Mouse (Mus musculus) c-Kit-positive CD71-negative TER-119-negative erythroid progenitor cells, embryonic 14.5 days (primary cell): ENCODE results near the gene Olfr1260.

ENCODE experiments used
- DNase-seq: peaks from one replicate; pipeline ENCODE4 v3.0.0-alpha.2; 2013; ENCODE audit warnings: low read depth

The Olfr1260 gene

DNA sequence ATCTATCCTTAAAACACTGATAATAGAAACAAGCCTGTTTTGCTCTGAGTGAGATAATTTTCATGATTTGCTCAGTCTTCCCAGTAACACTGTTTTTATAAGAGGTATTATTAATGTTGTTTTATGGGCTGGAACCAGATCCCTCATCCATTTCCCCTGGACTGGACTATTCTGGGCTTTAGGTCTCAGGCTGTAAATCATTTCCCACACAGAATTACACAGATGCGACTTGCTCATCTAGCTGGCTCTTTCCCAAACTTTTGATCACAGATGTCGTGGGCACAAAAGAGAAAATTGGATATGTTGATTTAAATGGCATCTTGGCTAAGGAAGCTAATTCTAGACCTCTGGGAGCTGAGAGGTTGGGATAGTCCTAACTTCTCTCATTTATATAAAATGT, at the start of gene Olfr1260:
Gene Olfr1260, plus strand, starts transcription at position 157 of the 400 bp plus-strand sequence.
- DNase-seq = no peak

DNA sequence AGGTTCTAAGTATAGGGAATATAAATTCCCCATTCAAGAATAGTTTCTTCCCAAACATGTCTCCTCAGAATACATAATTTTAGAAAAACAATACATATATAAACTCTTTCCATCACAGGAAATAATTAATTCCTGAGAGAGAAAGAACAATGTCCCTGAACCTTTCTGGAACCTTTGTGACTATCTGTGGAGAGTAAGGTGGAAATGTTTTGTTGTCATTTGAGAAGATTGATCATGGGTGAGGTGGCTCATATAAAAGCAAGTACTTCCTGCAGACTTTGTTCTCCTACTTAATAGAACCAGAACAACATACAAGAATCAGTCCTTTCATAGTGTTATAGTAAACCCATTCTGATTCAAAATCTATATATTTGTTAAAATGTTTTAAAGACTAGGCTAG, 47.1 kb upstream of the Olfr1260 start, which contains the start of gene Olfr1258:
Gene Olfr1258, plus strand, starts transcription at position 301 of the 400 bp plus-strand sequence.
- no peak for DNase-seq

DNA sequence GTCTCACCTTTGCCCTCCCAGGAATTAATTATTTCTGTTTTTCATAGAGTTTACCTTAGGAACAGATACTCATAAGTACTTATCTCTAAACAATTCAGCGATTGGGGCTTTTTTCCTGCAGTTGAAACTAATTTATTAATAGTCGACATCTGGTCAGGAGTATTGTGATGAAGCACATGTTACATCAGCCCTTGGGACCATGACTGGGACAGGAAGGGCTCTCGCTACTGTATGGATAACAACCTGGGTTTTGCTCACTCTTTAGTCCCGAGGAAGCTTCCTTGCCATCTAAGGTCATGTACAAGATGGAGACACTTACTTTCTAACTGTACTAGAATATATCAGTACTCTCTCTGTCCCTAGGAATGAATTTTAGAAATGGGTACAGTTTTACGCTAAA, 25.6 kb upstream of the Olfr1260 start, which contains the start of gene Olfr1259:
Gene Olfr1259, minus strand, starts transcription at position 101 of the 400 bp plus-strand sequence.
- no peak for DNase-seq

DNA sequence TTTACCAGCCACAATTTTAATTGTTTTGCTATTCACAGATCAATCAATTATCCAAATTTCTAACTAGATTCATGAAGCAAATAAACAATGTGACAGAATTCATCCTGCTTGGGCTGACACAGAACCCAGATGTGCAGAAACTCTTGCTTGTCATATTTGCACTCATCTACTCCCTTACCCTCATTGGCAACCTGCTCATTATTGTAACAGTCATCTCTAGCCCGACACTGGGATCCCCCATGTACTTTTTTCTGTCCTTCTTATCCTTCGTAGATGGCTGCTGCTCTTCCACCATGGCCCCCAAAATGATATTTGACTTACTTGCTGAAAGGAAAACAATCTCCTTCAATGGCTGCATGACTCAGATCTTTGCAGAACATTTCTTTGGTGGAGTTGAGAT, 3.6 kb downstream of the Olfr1260 start:
- no peak for DNase-seq

DNA sequence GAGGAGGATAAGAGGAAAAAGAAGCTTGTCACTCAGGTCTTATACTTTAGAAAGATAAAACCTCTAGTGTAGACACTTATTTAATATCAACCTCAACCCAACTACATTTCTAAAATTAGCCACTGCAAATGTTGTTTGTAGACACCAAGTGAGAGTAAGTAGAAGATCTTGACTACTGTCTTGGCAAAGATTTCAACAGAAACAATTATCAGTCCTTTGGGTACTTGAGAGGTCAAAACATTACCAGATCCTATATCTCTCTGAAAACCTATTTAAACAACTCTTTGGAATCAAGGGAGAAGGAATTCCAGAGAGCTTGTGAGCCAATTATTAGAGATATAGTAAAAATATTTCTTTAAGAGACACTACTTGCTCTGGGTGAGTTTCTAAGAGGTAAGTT, 16.8 kb downstream of the Olfr1260 start, which contains the start of gene Olfr1261:
Gene Olfr1261, plus strand, starts transcription at position 301 of the 400 bp plus-strand sequence.
- no peak for DNase-seq

DNA sequence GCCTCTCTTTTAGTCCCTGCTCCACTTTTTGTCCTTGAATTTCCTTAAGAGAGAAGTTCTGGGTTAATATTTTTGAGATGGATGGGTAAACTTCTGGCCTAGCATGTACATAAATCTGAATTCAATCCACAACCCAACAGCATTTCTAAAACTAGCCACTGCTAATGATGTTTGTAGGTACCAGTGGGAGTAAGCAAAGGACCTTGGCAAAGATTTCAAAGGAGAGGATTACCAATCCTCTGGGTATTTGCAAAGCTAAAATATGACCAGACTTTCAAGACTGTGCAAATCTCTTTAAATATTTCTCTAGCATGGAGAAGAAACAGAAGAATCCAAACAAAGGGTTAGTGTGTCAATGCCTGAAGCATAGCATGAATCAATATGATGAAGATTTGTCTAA, 25.7 kb downstream of the Olfr1260 start, which contains the start of gene Olfr1262:
Gene Olfr1262, plus strand, starts transcription at position 301 of the 400 bp plus-strand sequence.
- DNase-seq = no peak

DNA sequence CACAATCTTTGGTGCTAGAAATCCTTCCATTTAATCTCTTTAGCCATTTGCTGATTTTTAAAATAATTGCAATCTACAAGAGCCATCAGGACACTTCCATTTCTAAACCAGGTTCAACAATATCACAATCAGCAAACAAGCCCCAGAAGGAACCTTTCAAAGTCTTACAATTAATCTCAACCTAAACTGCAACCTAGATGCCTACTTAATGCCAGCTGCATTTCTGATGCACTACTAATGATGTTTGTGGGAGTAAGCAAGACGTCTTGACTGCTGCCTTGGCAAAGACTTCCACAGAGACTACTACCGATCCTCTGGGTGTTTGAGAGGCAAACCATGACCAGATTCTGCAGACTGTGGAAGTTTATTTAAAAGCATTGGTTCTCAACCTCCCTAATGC, 37.7 kb downstream of the Olfr1260 start, which contains the start of gene Olfr1263:
Gene Olfr1263, plus strand, starts transcription at position 301 of the 400 bp plus-strand sequence.
- no peak for DNase-seq

DNA sequence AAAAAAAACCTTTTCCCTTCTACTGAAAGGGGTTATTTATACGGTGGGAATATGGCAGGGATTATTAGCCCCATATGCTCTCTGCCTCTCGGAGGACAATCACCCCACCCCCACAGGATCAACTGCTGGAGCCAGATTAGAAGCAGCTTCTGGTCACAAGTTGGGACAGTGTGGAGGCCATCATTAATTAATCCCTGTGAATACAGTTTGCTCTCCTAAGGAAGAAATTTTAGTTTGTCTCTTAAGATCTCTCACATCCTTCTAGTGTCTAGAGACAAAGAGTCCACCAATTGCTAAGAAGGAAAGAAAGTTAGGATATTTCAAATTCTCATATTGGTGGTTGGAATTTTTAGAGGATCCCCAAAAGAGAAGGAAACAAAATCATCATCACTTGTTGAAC, 51.3 kb downstream of the Olfr1260 start, which contains the start of gene Olfr1264:
Gene Olfr1264, minus strand, starts transcription at position 101 of the 400 bp plus-strand sequence.
- no peak for DNase-seq
